Mouse (Mus musculus): Measurements from ENCODE around the gene Stk32c. TPM values are rescaled to one million over a fixed set of nuclear protein-coding genes. Genes with fewer than 3 reads are reported as not detected.

Stk32c gene
- 0.18 and 0.22 TPM in 2 replicates for polyA plus RNA-seq (2015; fragmentation: Nextera tagmentation; extraction: Ambion mirVana)

DNA sequence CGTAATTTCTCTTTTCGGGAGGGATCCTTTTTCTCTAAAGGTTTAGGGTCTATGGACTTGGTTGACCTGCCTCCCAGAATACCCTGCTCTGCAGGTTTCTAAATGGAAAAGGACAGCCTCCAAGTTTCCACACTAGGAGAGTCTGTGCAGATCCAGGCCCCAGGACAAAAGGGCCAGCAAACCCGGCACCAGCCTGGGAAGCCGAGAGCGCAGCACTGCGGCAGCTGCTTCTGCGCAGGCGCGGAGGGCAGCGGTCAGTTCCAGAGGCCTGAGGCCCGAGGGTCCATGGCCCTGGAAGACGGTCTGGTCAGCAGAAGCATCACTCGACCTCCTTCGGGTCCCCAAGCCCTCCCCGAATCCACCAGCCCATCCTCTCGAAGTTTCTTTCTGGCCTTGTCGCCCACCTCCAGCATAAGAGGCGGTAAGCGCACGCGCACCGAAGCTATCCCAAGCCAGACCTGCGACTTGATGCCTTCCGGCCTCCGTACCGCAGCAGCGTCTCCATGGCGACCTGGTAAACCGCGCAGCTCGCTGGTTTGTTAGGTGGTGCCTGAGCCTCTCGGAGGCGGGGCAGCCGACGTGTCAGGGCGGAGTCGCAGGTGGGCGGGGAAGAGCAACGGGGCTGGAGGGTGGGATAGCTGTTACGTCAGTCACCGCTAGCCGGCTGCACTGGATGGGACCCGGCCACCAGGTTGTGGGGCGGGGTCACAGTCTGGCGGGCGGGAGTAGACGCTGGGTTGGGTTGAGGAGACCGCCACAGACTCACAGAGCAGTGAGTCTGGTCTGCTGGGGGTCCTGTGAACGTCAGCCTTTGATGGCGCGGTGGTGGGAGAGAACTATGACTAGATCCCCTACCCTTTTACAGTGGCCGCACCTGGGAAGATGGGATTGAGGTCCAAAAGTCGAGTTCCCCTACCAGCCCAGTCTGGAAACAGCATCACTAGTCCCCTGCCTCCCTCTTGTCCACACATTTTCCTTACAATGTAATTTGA, at the start of gene Stk32c, which contains the start of gene Lrrc27:
Gene Stk32c (minus strand): TSS at position 554 of the 992 bp plus-strand sequence.
Gene Lrrc27 (plus strand): TSS at position 235 of the 992 bp plus-strand sequence.
- Histone ChIP-seq H3K4me3 (peak within 1 kb of the TSS; percentile 60), H3K9me3 (no peaks in the 10 kb centered on the region), H3K27ac (peak within 1 kb of the TSS; percentile 84), H3K27me3 (no peaks in the 10 kb centered on the region), H3K36me3 (no peaks in the 10 kb centered on the region), H3K9ac (peak within 1 kb of the TSS; percentile 81), H3K4me1 (peaks cover 9% of the 10 kb centered on the region), H3K4me2 (peak within 1 kb of the TSS; percentile 67)
- ATAC-seq (ENCODE audit: insufficient number of reproducible peaks, insufficient read depth, low FRiP score, low TSS enrichment, low read depth): peak; percentile 95
- 2% methylated on average over 53 of the region's 53 CpGs for WGBS

DNA sequence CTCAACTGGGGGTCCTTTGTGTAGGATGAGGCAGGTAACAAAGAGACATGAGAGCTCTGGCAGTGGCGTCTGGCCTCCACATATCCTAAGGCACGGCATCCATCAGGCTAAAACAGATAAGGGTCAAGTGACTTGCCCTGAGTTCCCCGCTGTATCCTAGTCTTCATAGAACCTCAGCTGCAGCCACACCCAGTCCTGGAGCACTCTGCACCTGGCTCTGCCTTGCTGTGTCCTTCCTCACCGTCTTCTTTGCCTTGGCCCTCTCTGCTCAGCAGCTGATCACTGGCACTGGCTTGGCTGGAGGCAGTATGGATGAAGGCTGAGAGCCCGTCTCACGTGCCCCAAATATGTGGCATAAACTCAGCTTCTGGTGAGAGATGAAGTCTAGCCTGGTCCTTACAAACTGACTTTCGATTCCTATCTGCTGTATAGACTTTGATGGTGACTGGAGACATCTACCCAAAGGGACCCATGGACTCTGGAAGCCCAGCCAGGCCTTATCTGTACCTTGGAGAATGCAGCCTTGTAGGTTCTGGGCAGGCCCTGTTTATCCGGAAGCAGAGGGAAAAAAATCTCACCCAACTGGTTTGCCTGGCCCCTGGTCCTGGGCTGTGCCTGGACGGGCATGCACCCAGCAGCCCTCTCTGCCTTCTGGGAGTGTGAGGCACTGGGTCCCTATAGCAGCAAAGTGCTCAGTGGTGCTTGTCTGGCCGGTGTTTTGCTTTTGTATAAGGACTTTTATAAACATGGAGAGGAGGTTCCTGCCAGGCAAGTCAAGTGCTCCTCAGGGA, 44.8 kb upstream of the Stk32c start:
- H3K4me1 ChIP-seq: peaks cover 27% of the 10 kb centered on the region
- no peak overlapping the region for H3K9ac ChIP-seq
- H3K4me3 ChIP-seq: no peak overlapping the region
- no peaks in the 10 kb centered on the region for H3K9me3 ChIP-seq
- peak overlapping the region; percentile 72 for H3K27ac ChIP-seq
- ATAC-seq (ENCODE audit: insufficient number of reproducible peaks, insufficient read depth, low FRiP score, low TSS enrichment, low read depth): no peak
- peaks cover 69% of the 10 kb centered on the region for H3K36me3 ChIP-seq
- H3K27me3 ChIP-seq: no peaks in the 10 kb centered on the region
- H3K4me2 ChIP-seq: no peak overlapping the region
- WGBS: 60% methylated on average over 10 of the region's 10 CpGs

DNA sequence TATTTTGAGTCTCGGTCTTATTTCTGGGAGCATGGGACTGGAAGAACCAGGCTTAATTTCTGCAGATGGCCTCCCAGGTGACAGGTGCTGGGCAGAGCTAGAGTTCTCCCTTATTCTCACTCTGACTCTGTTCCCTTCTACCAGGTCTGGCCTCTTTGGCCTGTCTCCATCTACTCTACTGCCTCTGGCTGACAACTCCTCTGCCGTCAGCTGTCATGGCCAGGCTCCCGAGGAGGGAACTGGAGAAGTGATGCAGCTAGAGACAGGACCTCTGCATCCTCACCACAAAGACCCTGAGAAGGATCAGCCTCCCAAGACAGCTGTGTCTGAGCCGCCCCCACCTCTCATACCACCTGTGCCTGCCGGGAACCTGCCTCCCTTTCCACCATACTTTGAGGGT, 41.5 kb upstream of the Stk32c start:
- H3K27ac ChIP-seq: no peak overlapping the region
- no peaks in the 10 kb centered on the region for H3K9me3 ChIP-seq
- no peak overlapping the region for H3K4me2 ChIP-seq
- 84% methylated on average over 5 of the region's 5 CpGs for WGBS
- H3K4me1 ChIP-seq: peaks cover 59% of the 10 kb centered on the region
- no peaks in the 10 kb centered on the region for H3K27me3 ChIP-seq
- no peak overlapping the region for H3K4me3 ChIP-seq
- no peak overlapping the region for H3K9ac ChIP-seq
- peaks cover 49% of the 10 kb centered on the region for H3K36me3 ChIP-seq
- ATAC-seq (ENCODE audit: insufficient number of reproducible peaks, insufficient read depth, low FRiP score, low TSS enrichment, low read depth): no peak

DNA sequence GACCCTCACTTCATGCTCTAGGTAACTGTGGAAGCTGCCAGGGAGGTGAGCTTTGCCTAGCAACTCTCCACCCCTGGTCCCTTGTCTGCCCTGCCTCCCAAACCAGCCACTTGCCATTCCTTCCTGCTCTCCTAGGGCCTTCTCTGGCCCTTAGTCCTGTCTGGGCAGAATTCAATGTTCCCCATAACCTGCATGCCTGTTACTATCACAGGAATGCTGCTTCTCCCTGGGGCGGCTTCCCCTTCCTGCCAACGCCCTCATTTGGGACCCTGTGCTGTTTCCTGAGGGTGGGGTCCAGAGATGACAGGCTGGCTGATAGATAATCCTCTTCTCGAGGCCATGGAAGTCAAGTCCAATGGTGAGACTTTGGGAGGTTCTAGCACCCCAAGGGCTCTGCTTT, 40.4 kb upstream of the Stk32c start:
- Histone ChIP-seq H3K9ac (no peak overlapping the region), H3K9me3 (no peaks in the 10 kb centered on the region), H3K27ac (peak overlapping the region; percentile 55; the same call in 1 of the 2 replicates), H3K4me3 (no peak overlapping the region), H3K4me1 (peaks cover 63% of the 10 kb centered on the region), H3K36me3 (peaks cover 38% of the 10 kb centered on the region), H3K4me2 (no peak overlapping the region), H3K27me3 (no peaks in the 10 kb centered on the region)
- 67% methylated on average over 3 of the region's 3 CpGs for WGBS
- no peak for ATAC-seq (ENCODE audit: insufficient number of reproducible peaks, insufficient read depth, low FRiP score, low TSS enrichment, low read depth)

DNA sequence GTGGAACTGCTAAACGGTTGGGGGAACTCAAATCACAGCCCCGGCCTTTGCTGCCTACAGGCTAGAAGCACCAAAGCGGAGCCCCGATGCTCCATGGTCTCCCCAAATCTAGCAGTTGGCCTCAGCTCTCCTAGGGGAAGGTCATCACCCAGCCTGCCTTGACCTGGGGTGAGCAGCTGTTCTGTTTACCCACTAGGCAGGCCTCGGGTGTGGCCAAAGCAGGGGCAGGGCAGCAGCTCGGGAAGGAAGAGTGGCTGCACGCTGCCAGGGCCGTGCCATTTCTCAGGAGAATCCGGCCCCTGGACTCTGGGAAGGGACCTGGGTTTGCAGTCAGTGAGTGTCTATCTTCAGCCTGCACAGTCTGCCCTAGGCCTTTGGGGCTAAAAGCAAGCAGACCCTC, 39.9 kb upstream of the Stk32c start:
- H3K27ac ChIP-seq: peak overlapping the region; percentile 55; the same call in 1 of the 2 replicates
- H3K4me2 ChIP-seq: no peak overlapping the region
- no peaks in the 10 kb centered on the region for H3K9me3 ChIP-seq
- H3K4me1 ChIP-seq: peaks cover 61% of the 10 kb centered on the region
- WGBS: 70% methylated on average over 9 of the region's 9 CpGs
- no peaks in the 10 kb centered on the region for H3K27me3 ChIP-seq
- ATAC-seq (ENCODE audit: insufficient number of reproducible peaks, insufficient read depth, low FRiP score, low TSS enrichment, low read depth): no peak
- peaks cover 33% of the 10 kb centered on the region for H3K36me3 ChIP-seq
- H3K4me3 ChIP-seq: no peak overlapping the region
- H3K9ac ChIP-seq: no peak overlapping the region

DNA sequence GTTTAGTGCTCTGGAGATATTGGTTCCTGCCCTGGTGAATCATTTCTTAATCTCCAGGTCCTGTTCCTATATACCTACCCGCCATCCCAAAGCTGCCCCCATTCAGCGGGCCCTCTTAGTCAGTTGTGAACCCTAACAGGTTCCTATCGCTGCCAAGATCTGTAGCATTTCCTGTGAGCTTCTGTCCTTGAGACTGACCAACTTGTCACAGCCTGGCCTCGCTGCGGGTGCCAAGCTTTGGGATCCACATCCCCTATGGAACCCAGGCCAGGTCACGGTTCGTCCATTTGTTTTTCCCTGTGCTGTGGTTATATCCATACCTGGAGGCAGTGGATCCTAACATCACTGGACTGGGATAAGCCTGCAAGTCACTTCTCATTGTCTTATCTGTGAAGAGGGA, 39.5 kb upstream of the Stk32c start:
- peaks cover 30% of the 10 kb centered on the region for H3K36me3 ChIP-seq
- H3K27ac ChIP-seq: peak overlapping the region; percentile 41; the same call in 1 of the 2 replicates
- peaks cover 62% of the 10 kb centered on the region for H3K4me1 ChIP-seq
- H3K4me3 ChIP-seq: no peak overlapping the region
- H3K9me3 ChIP-seq: no peaks in the 10 kb centered on the region
- H3K9ac ChIP-seq: no peak overlapping the region
- 89% methylated on average over 7 of the region's 7 CpGs for WGBS
- ATAC-seq (ENCODE audit: insufficient number of reproducible peaks, insufficient read depth, low FRiP score, low TSS enrichment, low read depth): no peak
- H3K27me3 ChIP-seq: no peaks in the 10 kb centered on the region
- H3K4me2 ChIP-seq: no peak overlapping the region

DNA sequence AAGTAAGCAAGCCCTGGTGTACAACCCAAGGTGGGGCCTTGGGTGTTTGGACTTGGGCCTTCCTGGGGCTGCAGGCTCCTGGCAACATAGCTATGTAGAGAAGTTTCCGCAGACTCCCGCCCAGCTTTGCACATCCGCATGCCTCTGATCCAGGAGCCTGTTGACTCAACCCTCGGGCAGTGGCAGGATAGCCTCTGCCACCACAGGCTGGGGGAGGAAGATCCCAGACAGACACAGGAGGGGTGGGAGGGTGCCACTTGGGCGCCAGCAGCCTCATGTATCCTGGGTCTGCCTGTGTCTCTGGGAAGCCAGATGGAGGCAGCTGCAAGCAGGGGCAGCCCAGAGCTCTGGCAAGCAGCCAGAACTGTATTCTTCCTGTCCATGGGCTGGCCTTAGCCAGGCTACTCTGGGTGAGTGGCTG, 38.8 kb upstream of the Stk32c start:
- H3K27ac ChIP-seq: peak overlapping the region; percentile 41
- H3K9ac ChIP-seq: peak overlapping the region; percentile 49; the same call in 1 of the 2 replicates
- no peak overlapping the region for H3K4me2 ChIP-seq
- ATAC-seq (ENCODE audit: insufficient number of reproducible peaks, insufficient read depth, low FRiP score, low TSS enrichment, low read depth): no peak
- H3K36me3 ChIP-seq: peaks cover 23% of the 10 kb centered on the region
- no peaks in the 10 kb centered on the region for H3K27me3 ChIP-seq
- H3K9me3 ChIP-seq: no peaks in the 10 kb centered on the region
- no peak overlapping the region for H3K4me3 ChIP-seq
- WGBS: 64% methylated on average over 5 of the region's 5 CpGs
- peaks cover 69% of the 10 kb centered on the region for H3K4me1 ChIP-seq

DNA sequence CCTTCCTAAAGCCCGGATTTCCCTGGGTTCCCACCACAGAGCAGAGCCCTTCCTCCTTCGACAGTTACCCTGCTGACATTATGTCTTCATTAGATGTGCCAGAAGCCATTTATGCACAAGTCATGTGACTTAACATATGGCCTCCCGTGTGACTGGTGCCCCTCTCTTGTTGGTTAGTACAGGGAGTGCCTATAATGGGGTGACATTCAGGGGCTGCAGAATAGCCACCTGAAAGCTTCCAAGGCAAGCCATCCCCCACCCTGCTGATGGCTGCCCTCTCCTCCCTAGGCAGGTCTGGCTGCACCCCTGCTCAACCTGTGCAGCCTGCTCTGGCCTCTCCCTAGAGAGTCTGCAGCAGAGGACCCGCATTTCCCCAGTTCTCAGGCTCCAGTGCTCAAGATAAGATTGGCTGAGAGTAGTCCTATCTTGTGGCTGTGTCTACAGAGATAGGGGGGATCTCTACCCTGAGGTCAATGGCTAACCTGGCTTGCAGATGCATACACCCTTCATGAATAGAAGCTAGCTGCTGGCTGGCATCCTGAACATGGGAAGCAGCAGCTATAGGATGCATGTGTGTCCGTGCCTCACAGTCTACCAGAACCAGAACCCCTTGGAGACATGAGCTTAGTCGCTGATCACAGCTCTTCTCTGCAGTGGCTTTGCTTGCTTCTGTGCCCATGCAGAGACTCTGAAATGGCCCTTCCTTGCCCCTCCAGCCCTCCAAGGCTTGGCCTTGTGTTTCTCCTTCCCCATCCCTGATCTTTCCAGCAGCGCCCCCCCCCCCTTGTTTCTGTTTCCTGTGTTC, 36.5 kb upstream of the Stk32c start:
- no peak for ATAC-seq (ENCODE audit: insufficient number of reproducible peaks, insufficient read depth, low FRiP score, low TSS enrichment, low read depth)
- peak overlapping the region; percentile 84 for H3K9ac ChIP-seq
- H3K9me3 ChIP-seq: no peaks in the 10 kb centered on the region
- peaks cover under 1% of the 10 kb centered on the region; the same call in 1 of the 2 replicates for H3K36me3 ChIP-seq
- peaks cover 74% of the 10 kb centered on the region for H3K4me1 ChIP-seq
- no peaks in the 10 kb centered on the region for H3K27me3 ChIP-seq
- peak overlapping the region; percentile 66 for H3K4me3 ChIP-seq
- peak overlapping the region; percentile 82 for H3K27ac ChIP-seq
- 33% methylated on average over 7 of the region's 7 CpGs for WGBS
- H3K4me2 ChIP-seq: peak overlapping the region; percentile 92

DNA sequence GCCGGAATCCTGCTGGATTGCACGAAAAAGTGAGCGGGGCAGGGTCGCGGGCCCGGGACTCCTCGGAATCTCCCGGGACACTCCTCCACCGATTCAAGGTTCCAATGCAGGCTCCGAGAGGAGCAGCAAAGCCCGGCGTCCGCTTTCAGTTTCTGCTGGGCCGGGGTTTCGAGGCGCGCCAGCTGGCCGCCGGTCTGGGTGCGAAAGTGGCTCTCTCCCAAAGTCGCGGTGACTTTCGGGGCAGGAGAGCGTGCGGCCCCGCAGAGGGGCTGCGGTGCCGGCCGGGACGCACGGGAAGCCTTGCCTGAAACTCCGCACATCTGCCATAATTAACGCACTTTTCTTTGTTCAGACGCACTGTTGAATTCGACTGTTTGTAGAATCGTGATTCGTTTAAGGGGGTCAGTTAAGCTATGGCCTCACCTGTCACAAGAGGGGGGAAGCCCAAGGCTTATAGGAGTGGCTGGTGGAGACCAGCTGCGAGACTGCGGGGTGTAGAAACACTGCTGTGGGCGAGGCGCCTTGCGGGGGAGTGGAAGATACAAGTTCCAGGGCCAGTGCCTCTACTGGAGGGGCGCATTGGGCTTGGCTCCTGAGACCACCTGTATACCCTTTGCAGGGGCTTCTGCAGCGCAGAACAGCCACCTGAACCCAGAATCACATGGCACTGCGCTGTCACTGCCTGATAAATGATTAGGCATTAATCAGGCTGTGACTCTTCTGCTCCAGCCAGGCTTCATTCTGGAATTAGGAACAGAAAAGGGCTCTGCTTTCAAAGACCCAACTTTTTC, 35.7 kb upstream of the Stk32c start:
- peak overlapping the region; percentile 82 for H3K27ac ChIP-seq
- 1% methylated on average over 45 of the region's 45 CpGs for WGBS

DNA sequence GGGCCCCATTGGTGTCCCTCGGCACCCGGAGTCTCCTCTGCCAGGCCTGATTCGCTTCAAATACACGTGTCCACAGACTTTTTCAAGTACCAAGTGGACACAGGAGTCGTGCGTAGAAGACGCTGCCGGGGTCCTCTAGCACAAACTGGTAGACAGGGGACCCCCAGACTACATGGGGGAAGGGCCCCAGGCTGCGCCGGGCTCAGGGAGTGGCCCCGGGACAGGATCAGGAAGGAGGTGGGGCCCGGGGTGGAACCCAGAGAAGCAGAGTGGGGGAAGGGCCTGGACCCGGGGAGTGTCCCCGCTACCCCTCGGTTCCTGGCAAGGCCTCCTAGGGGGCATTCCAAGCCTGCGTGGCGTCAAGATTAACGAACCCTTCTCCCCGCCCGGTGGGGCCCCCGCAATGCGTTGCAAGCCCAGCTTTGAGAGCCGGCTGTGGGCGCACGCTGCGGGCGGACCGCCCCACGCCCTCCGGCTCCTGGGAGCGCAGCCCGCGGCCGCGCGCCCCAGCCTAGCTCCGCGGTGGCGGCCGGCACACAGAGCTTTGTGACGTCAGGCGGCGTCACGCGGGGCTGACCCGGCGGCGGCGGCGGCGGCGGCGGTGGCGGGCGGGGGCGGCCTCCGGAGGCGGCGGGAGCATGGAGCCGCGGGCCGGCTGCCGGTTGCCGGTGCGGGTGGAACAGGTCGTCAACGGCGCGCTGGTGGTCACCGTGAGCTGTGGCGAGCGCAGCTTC, 34.9 kb upstream of the Stk32c start, which contains the start of gene Pwwp2b:
Gene Pwwp2b (plus strand): TSS at position 602 of the 734 bp plus-strand sequence.
- peak within 1 kb of the TSS; percentile 66 for H3K4me3 ChIP-seq
- H3K9me3 ChIP-seq: no peaks in the 10 kb centered on the region
- under 1% methylated on average over 62 of the region's 72 CpGs for WGBS
- peak within 1 kb of the TSS; percentile 84 for H3K9ac ChIP-seq
- H3K27me3 ChIP-seq: no peaks in the 10 kb centered on the region
- peaks cover 63% of the 10 kb centered on the region for H3K4me1 ChIP-seq
- peak within 1 kb of the TSS; percentile 82 for H3K27ac ChIP-seq
- peak within 1 kb of the TSS; percentile 92 for H3K4me2 ChIP-seq
- ATAC-seq (ENCODE audit: insufficient number of reproducible peaks, insufficient read depth, low FRiP score, low TSS enrichment, low read depth): peak; percentile 66
- no peaks in the 10 kb centered on the region for H3K36me3 ChIP-seq

More for the DNA sequence above, 35.7 kb upstream of the Stk32c start:
- Histone ChIP-seq H3K4me2 (peak overlapping the region; percentile 92), H3K9me3 (no peaks in the 10 kb centered on the region), H3K27me3 (no peaks in the 10 kb centered on the region), H3K4me3 (peak overlapping the region; percentile 66), H3K4me1 (peaks cover 71% of the 10 kb centered on the region), H3K36me3 (no peaks in the 10 kb centered on the region), H3K9ac (peak overlapping the region; percentile 84)
- ATAC-seq (ENCODE audit: insufficient number of reproducible peaks, insufficient read depth, low FRiP score, low TSS enrichment, low read depth): no peak

All from embryonic facial prominence, embryonic 13.5 days (tissue).